Mouse (Mus musculus) hindbrain, embryonic 16.5 days (tissue): ENCODE results near the gene Csf3. TPM values are rescaled to one million over a fixed set of nuclear protein-coding genes. Genes with fewer than 3 reads are reported as not detected.
"Not testable (repeated sequence)": the region's sequence is repeated elsewhere in the genome, so short reads cannot be mapped to it uniquely, and the experiment has no call there.

Source experiments
- ATAC-seq: fragments of 200-750 bp; cut with Nextera tagmentation; 2 replicates; pipeline ENCODE4 v1.8.0; 2017; ENCODE audit warnings: moderate TSS enrichment, moderate library complexity
- H3K27ac ChIP-seq: fragments of 300-500 bp; sonication (generic); 2 replicates; pipeline ENCODE4 v1.5.1; 2014; ENCODE audit warnings: low read depth, mild to moderate bottlenecking, control low read depth, low read length, moderate library complexity
- H3K27me3 ChIP-seq: fragments of 300-500 bp; sonication (generic); replicated peaks from 2 replicates; pipeline ENCODE4 v1.6.1; 2014; ENCODE audit warnings: low read length; ENCODE audit not compliant: control insufficient read depth, insufficient read depth
- H3K36me3 ChIP-seq: fragments of 300-500 bp; sonication (generic); 2 replicates; pipeline ENCODE4 v1.6.1; 2014; ENCODE audit warnings: mild to moderate bottlenecking, low read length, moderate library complexity, mixed read lengths; ENCODE audit not compliant: control insufficient read depth, insufficient read depth
- H3K4me1 ChIP-seq: fragments of 300-500 bp; sonication (generic); 2 replicates; pipeline ENCODE4 v1.6.1; 2014; ENCODE audit warnings: low read depth, low read length; ENCODE audit not compliant: control insufficient read depth, insufficient read depth
- H3K4me2 ChIP-seq: fragments of 300-500 bp; sonication (generic); 2 replicates; pipeline ENCODE4 v1.6.1; 2014; ENCODE audit warnings: mild to moderate bottlenecking, low read length, control low read depth, moderate library complexity
- H3K4me3 ChIP-seq: fragments of 300-500 bp; sonication (generic); 2 replicates; pipeline ENCODE4 v1.5.1; 2014; ENCODE audit warnings: mild to moderate bottlenecking, low read length, control low read depth, moderate library complexity
- H3K9ac ChIP-seq: fragments of 300-500 bp; sonication (generic); 2 replicates; pipeline ENCODE4 v1.6.1; 2014; ENCODE audit warnings: low read depth, mild to moderate bottlenecking, control low read depth, low read length, moderate library complexity
- H3K9me3 ChIP-seq: fragments of 300-500 bp; sonication (generic); 2 replicates; pipeline ENCODE4 v1.6.1; 2014; ENCODE audit warnings: mild to moderate bottlenecking, low read length, moderate library complexity; ENCODE audit not compliant: control insufficient read depth
- WGBS: fragments of 180-500 bp; shearing (Covaris S2); extraction: QIAGEN DNeasy Blood & Tissue Kit; methylation state at CpG from one replicate; pipeline ENCODE4 v1.1.7; 2014; 5-methylcytosine and 5-hydroxymethylcytosine counted together
- polyA plus RNA-seq: library from polyadenylated mRNA; unstranded; fragments of >200 nt; fragmentation: Nextera tagmentation; extraction: Ambion mirVana; gene quantifications from 2 replicates; pipeline ENCODE4 v1.2.1, GENCODE M21; 2015

Csf3 gene
- polyA plus RNA-seq, 1 experiment from 2014 or later: not detected

- 91% methylated on average over 10 of the region's 10 CpGs for WGBS
- no peak for ATAC-seq
- Histone ChIP-seq H3K9ac (no peak overlapping the region), H3K27me3 (no peaks in the 10 kb centered on the region), H3K4me3 (no peak overlapping the region), H3K9me3 (no peaks in the 10 kb centered on the region), H3K27ac (no peak overlapping the region), H3K4me2 (no peak overlapping the region), H3K4me1 (peaks cover 5% of the 10 kb centered on the region), H3K36me3 (peaks cover 43% of the 10 kb centered on the region)
These were observed 4.0 kb downstream of the Csf3 start for GRCm38 (mm10) chr11:98705021-98705420.

- Histone ChIP-seq H3K27ac (no peak overlapping the region), H3K4me2 (no peak overlapping the region), H3K36me3 (peaks cover 46% of the 10 kb centered on the region), H3K9me3 (no peaks in the 10 kb centered on the region), H3K9ac (no peak overlapping the region), H3K27me3 (no peaks in the 10 kb centered on the region), H3K4me3 (no peak overlapping the region), H3K4me1 (peaks cover 5% of the 10 kb centered on the region)
- peak; percentile 55; the same call in 1 of the 2 replicates for ATAC-seq
- WGBS: 87% methylated on average over 22 of the region's 22 CpGs
These were observed 6.6 kb downstream of the Csf3 start for GRCm38 (mm10) chr11:98707401-98708281.

- H3K4me2 ChIP-seq: no peak overlapping the region
These were observed 7.4 kb downstream of the Csf3 start for GRCm38 (mm10) chr11:98708282-98708956.

GRCm38 (mm10) chr11:98709001-98709741 is 8.1 kb downstream of the Csf3 start:
- Histone ChIP-seq H3K4me2 (no peak overlapping the region), H3K27ac (no peak overlapping the region), H3K9ac (no peak overlapping the region), H3K4me1 (peaks cover 5% of the 10 kb centered on the region), H3K4me3 (no peak overlapping the region), H3K36me3 (peaks cover 52% of the 10 kb centered on the region), H3K27me3 (no peaks in the 10 kb centered on the region), H3K9me3 (no peaks in the 10 kb centered on the region)
- no peak for ATAC-seq
- WGBS: 80% methylated on average over 26 of the region's 26 CpGs

More at GRCm38 (mm10) chr11:98708282-98708956, 7.4 kb downstream of the Csf3 start:
- no peak overlapping the region for H3K9ac ChIP-seq
- H3K27ac ChIP-seq: 0 out of 2 replicates have a peak overlapping the region, but pooled peaks have one; percentile 34
- no peak for ATAC-seq
- H3K4me3 ChIP-seq: no peak overlapping the region
- H3K36me3 ChIP-seq: peaks cover 51% of the 10 kb centered on the region
- H3K9me3 ChIP-seq: no peaks in the 10 kb centered on the region
- 85% methylated on average over 19 of the region's 19 CpGs for WGBS
- no peaks in the 10 kb centered on the region for H3K27me3 ChIP-seq
- H3K4me1 ChIP-seq: peaks cover 5% of the 10 kb centered on the region

- Histone ChIP-seq H3K4me2 (no peak overlapping the region), H3K27ac (no peak overlapping the region), H3K4me1 (peaks cover 5% of the 10 kb centered on the region), H3K4me3 (no peak overlapping the region), H3K9me3 (no peaks in the 10 kb centered on the region), H3K9ac (no peak overlapping the region), H3K27me3 (no peaks in the 10 kb centered on the region), H3K36me3 (peaks cover 48% of the 10 kb centered on the region)
- 55% methylated on average over 12 of the region's 12 CpGs for WGBS
- no peak for ATAC-seq
These were observed 9.5 kb downstream of the Csf3 start for GRCm38 (mm10) chr11:98710416-98711045.

- 89% methylated on average over 4 of the region's 4 CpGs for WGBS
- no peak overlapping the region for H3K27ac ChIP-seq
- no peaks in the 10 kb centered on the region for H3K9me3 ChIP-seq
- peaks cover 5% of the 10 kb centered on the region for H3K4me1 ChIP-seq
- H3K36me3 ChIP-seq: peaks cover 46% of the 10 kb centered on the region
- H3K4me2 ChIP-seq: no peak overlapping the region
- no peak for ATAC-seq
- H3K4me3 ChIP-seq: no peak overlapping the region
- H3K27me3 ChIP-seq: no peaks in the 10 kb centered on the region
- no peak overlapping the region for H3K9ac ChIP-seq
These were observed 10.0 kb downstream of the Csf3 start for GRCm38 (mm10) chr11:98711046-98711434.

GRCm38 (mm10) chr11:98712009-98712408 is 10.9 kb downstream of the Csf3 start:
- peaks cover 38% of the 10 kb centered on the region for H3K36me3 ChIP-seq
- H3K4me2 ChIP-seq, H3K4me3 ChIP-seq, ATAC-seq, H3K9me3 ChIP-seq, H3K9ac ChIP-seq, H3K4me1 ChIP-seq, H3K27me3 ChIP-seq, H3K27ac ChIP-seq: not testable (repeated sequence)
- 82% methylated on average over 6 of the region's 6 CpGs for WGBS

GRCm38 (mm10) chr11:98713703-98714102 is 12.6 kb downstream of the Csf3 start:
- no peaks in the 10 kb centered on the region for H3K27me3 ChIP-seq
- H3K4me2 ChIP-seq: no peak overlapping the region
- H3K36me3 ChIP-seq: peaks cover 33% of the 10 kb centered on the region
- H3K9ac ChIP-seq: no peak overlapping the region
- no peak overlapping the region for H3K4me3 ChIP-seq
- 0 out of 2 replicates have a peak, but pooled peaks cover 4% of the 10 kb centered on the region for H3K4me1 ChIP-seq
- no peak overlapping the region for H3K27ac ChIP-seq
- no peaks in the 10 kb centered on the region for H3K9me3 ChIP-seq
- ATAC-seq: no peak
- 87% methylated on average over 12 of the region's 12 CpGs for WGBS
